Mouse (Mus musculus) limb, embryonic 15.5 days (tissue): Measurements from ENCODE around the gene Wwtr1. TPM values are rescaled to one million over a fixed set of nuclear protein-coding genes. Genes with fewer than 3 reads are reported as not detected.

Experiments
- ATAC-seq: fragments of 200-750 bp; cut with Nextera tagmentation; 2 replicates; pipeline ENCODE4 v1.8.0; 2017; ENCODE audit warnings: low read depth, moderate TSS enrichment; ENCODE audit not compliant: insufficient number of reproducible peaks, low FRiP score, low TSS enrichment
- H3K27ac ChIP-seq: fragments of 300-500 bp; sonication (generic); 2 replicates; pipeline ENCODE4 v1.5.1; 2015; ENCODE audit warnings: moderate library complexity, mild to moderate bottlenecking, inconsistent platforms
- H3K27me3 ChIP-seq: fragments of 300-500 bp; sonication (generic); 2 replicates; pipeline ENCODE4 v1.6.1; 2015; ENCODE audit warnings: inconsistent platforms
- H3K36me3 ChIP-seq: fragments of 300-500 bp; sonication (generic); 2 replicates; pipeline ENCODE4 v1.6.1; 2015; ENCODE audit warnings: inconsistent platforms
- H3K4me1 ChIP-seq: fragments of 300-500 bp; sonication (generic); 2 replicates; pipeline ENCODE4 v1.6.1; 2015; ENCODE audit warnings: inconsistent platforms
- H3K4me2 ChIP-seq: fragments of 300-500 bp; sonication (generic); 2 replicates; pipeline ENCODE4 v1.6.1; 2015; ENCODE audit warnings: mild to moderate bottlenecking, inconsistent platforms
- H3K4me3 ChIP-seq: fragments of 300-500 bp; sonication (generic); 2 replicates; pipeline ENCODE4 v1.5.1; 2015; ENCODE audit warnings: mild to moderate bottlenecking, inconsistent platforms
- H3K9ac ChIP-seq: fragments of 300-500 bp; sonication (generic); 2 replicates; pipeline ENCODE4 v1.6.1; 2015; ENCODE audit warnings: inconsistent platforms
- H3K9me3 ChIP-seq: fragments of 300-500 bp; sonication (generic); 2 replicates; pipeline ENCODE4 v1.6.1; 2016; ENCODE audit warnings: inconsistent platforms
- WGBS: fragments of 180-500 bp; shearing (Covaris S2); methylation state at CpG from one replicate; pipeline ENCODE4 v1.1.7; 2015; 5-methylcytosine and 5-hydroxymethylcytosine counted together
- polyA plus RNA-seq: library from polyadenylated mRNA; unstranded; fragments of >200 nt; fragmentation: Nextera tagmentation; extraction: Ambion mirVana; gene quantifications from 2 replicates; pipeline ENCODE4 v1.2.1, GENCODE M21; 2015

The Wwtr1 gene
- polyA plus RNA-seq, 1 experiment from 2014 or later: 36.2 TPM

GRCm38 (mm10) chr3:57533876-57534275, 41.8 kb downstream of the Wwtr1 start:
- Histone ChIP-seq H3K4me3 (no peak overlapping the region), H3K27me3 (no peaks in the 10 kb centered on the region), H3K9ac (no peak overlapping the region), H3K4me1 (peaks cover 31% of the 10 kb centered on the region), H3K27ac (peak overlapping the region; percentile 40; the same call in 1 of the 2 replicates), H3K9me3 (no peaks in the 10 kb centered on the region), H3K36me3 (no peaks in the 10 kb centered on the region), H3K4me2 (no peak overlapping the region)
- WGBS: 81% methylated on average over 9 of the region's 9 CpGs
- no peak for ATAC-seq

GRCm38 (mm10) chr3:57532991-57533725, 42.6 kb downstream of the Wwtr1 start:
- Histone ChIP-seq H3K9ac (no peak overlapping the region), H3K27ac (no peak overlapping the region), H3K4me3 (no peak overlapping the region), H3K4me1 (peaks cover 31% of the 10 kb centered on the region), H3K27me3 (no peaks in the 10 kb centered on the region), H3K36me3 (no peaks in the 10 kb centered on the region), H3K9me3 (no peaks in the 10 kb centered on the region), H3K4me2 (no peak overlapping the region)
- no peak for ATAC-seq
- WGBS: 87% methylated on average over 9 of the region's 9 CpGs

GRCm38 (mm10) chr3:57530836-57531235, 44.9 kb downstream of the Wwtr1 start:
- H3K27me3 ChIP-seq: no peaks in the 10 kb centered on the region
- ATAC-seq: peak; percentile 32; the same call in 1 of the 2 replicates
- no peak overlapping the region for H3K4me3 ChIP-seq
- H3K9me3 ChIP-seq: no peaks in the 10 kb centered on the region
- 29% methylated on average over 1 of the region's 1 CpGs for WGBS
- peak overlapping the region; percentile 39 for H3K27ac ChIP-seq
- H3K4me2 ChIP-seq: no peak overlapping the region
- no peak overlapping the region for H3K9ac ChIP-seq
- H3K4me1 ChIP-seq: peaks cover 27% of the 10 kb centered on the region
- H3K36me3 ChIP-seq: 0 out of 2 replicates have a peak, but pooled peaks cover 3% of the 10 kb centered on the region

- peak overlapping the region; percentile 39 for H3K27ac ChIP-seq
- no peaks in the 10 kb centered on the region for H3K9me3 ChIP-seq
- 95% methylated on average over 4 of the region's 4 CpGs for WGBS
- no peak overlapping the region for H3K4me2 ChIP-seq
- 0 out of 2 replicates have a peak, but pooled peaks cover 3% of the 10 kb centered on the region for H3K36me3 ChIP-seq
- no peak for ATAC-seq
- H3K4me1 ChIP-seq: peaks cover 22% of the 10 kb centered on the region
- no peaks in the 10 kb centered on the region for H3K27me3 ChIP-seq
- H3K9ac ChIP-seq: no peak overlapping the region
- H3K4me3 ChIP-seq: no peak overlapping the region
These were observed 45.5 kb downstream of the Wwtr1 start for GRCm38 (mm10) chr3:57530221-57530620.

GRCm38 (mm10) chr3:57527154-57527553, 48.6 kb downstream of the Wwtr1 start:
- peaks cover 13% of the 10 kb centered on the region for H3K4me1 ChIP-seq
- H3K27ac ChIP-seq: no peak overlapping the region
- H3K27me3 ChIP-seq: no peaks in the 10 kb centered on the region
- H3K4me2 ChIP-seq: no peak overlapping the region
- no peaks in the 10 kb centered on the region for H3K9me3 ChIP-seq
- no peak overlapping the region for H3K4me3 ChIP-seq
- 0 out of 2 replicates have a peak, but pooled peaks cover 5% of the 10 kb centered on the region for H3K36me3 ChIP-seq
- ATAC-seq: no peak
- no peak overlapping the region for H3K9ac ChIP-seq

- 93% methylated on average over 5 of the region's 5 CpGs for WGBS
- no peak overlapping the region for H3K4me3 ChIP-seq
- no peak for ATAC-seq
- no peak overlapping the region for H3K9ac ChIP-seq
- H3K4me1 ChIP-seq: no peaks in the 10 kb centered on the region
- H3K4me2 ChIP-seq: no peak overlapping the region
- no peaks in the 10 kb centered on the region for H3K27me3 ChIP-seq
- 0 out of 2 replicates have a peak, but pooled peaks cover 5% of the 10 kb centered on the region for H3K36me3 ChIP-seq
- H3K9me3 ChIP-seq: no peaks in the 10 kb centered on the region
- H3K27ac ChIP-seq: no peak overlapping the region
These were observed 52.6 kb downstream of the Wwtr1 start for GRCm38 (mm10) chr3:57523093-57523492.

GRCm38 (mm10) chr3:57521876-57522275, 53.8 kb downstream of the Wwtr1 start:
- Histone ChIP-seq H3K27me3 (no peaks in the 10 kb centered on the region), H3K4me3 (no peak overlapping the region), H3K9ac (no peak overlapping the region), H3K4me2 (no peak overlapping the region), H3K27ac (no peak overlapping the region), H3K9me3 (no peaks in the 10 kb centered on the region), H3K4me1 (no peaks in the 10 kb centered on the region), H3K36me3 (0 out of 2 replicates have a peak, but pooled peaks cover 3% of the 10 kb centered on the region)
- WGBS: 84% methylated on average over 4 of the region's 4 CpGs
- ATAC-seq: no peak

- H3K4me3 ChIP-seq: no peak overlapping the region
- no peak overlapping the region for H3K4me2 ChIP-seq
- H3K9me3 ChIP-seq: no peaks in the 10 kb centered on the region
- no peak overlapping the region for H3K27ac ChIP-seq
- no peak overlapping the region for H3K9ac ChIP-seq
- H3K36me3 ChIP-seq: 0 out of 2 replicates have a peak, but pooled peaks cover 3% of the 10 kb centered on the region
- H3K27me3 ChIP-seq: no peaks in the 10 kb centered on the region
- no peaks in the 10 kb centered on the region for H3K4me1 ChIP-seq
- 92% methylated on average over 7 of the region's 7 CpGs for WGBS
- ATAC-seq: no peak
These were observed 55.7 kb downstream of the Wwtr1 start for GRCm38 (mm10) chr3:57519995-57520394.

- no peaks in the 10 kb centered on the region for H3K27me3 ChIP-seq
- no peaks in the 10 kb centered on the region for H3K9me3 ChIP-seq
- WGBS: 53% methylated on average over 4 of the region's 4 CpGs
- no peak overlapping the region for H3K9ac ChIP-seq
- no peak overlapping the region for H3K27ac ChIP-seq
- H3K36me3 ChIP-seq: no peaks in the 10 kb centered on the region
- H3K4me2 ChIP-seq: no peak overlapping the region
- H3K4me3 ChIP-seq: no peak overlapping the region
- no peak for ATAC-seq
- H3K4me1 ChIP-seq: peaks cover 12% of the 10 kb centered on the region
These were observed 59.6 kb downstream of the Wwtr1 start for GRCm38 (mm10) chr3:57516146-57516545.

GRCm38 (mm10) chr3:57515044-57515443, 60.7 kb downstream of the Wwtr1 start:
- no peaks in the 10 kb centered on the region for H3K36me3 ChIP-seq
- peaks cover 17% of the 10 kb centered on the region for H3K4me1 ChIP-seq
- no peak overlapping the region for H3K4me2 ChIP-seq
- 97% methylated on average over 7 of the region's 7 CpGs for WGBS
- no peaks in the 10 kb centered on the region for H3K9me3 ChIP-seq
- H3K9ac ChIP-seq: no peak overlapping the region
- H3K27me3 ChIP-seq: no peaks in the 10 kb centered on the region
- H3K4me3 ChIP-seq: no peak overlapping the region
- no peak overlapping the region for H3K27ac ChIP-seq
- no peak for ATAC-seq

- Histone ChIP-seq H3K27me3 (no peaks in the 10 kb centered on the region), H3K4me3 (no peak overlapping the region), H3K4me1 (peaks cover 19% of the 10 kb centered on the region), H3K9ac (no peak overlapping the region), H3K4me2 (no peak overlapping the region), H3K36me3 (no peaks in the 10 kb centered on the region), H3K27ac (no peak overlapping the region), H3K9me3 (no peaks in the 10 kb centered on the region)
- ATAC-seq: no peak
- 78% methylated on average over 18 of the region's 18 CpGs for WGBS
These were observed 63.7 kb downstream of the Wwtr1 start for GRCm38 (mm10) chr3:57511816-57512586.
